Mouse (Mus musculus) ovary, postnatal 10 days (tissue): ENCODE data around the gene Ints1.

ENCODE experiments used
- DNase-seq: peaks from one replicate; pipeline ENCODE4 v3.0.0; 2022; ENCODE audit warnings: low spot score

Gene Ints1

GRCm38 (mm10) chr5:139717723-139718122, 57.8 kb downstream of the Ints1 start:
- DNase-seq = peak; percentile 27

DNA sequence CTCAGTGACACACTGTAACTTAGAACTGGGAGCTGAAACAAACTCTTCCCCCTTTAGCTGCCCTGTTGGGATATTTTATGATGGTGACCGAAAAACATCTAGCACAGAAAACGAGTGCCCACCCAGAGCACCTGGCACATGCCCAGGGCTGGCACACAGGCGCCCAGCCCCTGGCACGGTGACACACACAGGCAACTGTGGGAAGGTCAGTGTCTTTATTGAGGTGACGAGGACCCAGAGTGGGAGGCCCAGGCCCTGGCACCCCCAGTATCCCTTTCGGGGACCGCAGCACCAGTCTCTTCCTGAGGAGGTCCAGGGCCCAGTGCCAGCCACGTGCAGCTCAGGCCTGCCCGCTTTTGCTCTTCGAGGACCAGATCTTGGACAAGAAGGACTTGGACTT, 69.0 kb downstream of the Ints1 start:
- DNase-seq = no peak

DNA sequence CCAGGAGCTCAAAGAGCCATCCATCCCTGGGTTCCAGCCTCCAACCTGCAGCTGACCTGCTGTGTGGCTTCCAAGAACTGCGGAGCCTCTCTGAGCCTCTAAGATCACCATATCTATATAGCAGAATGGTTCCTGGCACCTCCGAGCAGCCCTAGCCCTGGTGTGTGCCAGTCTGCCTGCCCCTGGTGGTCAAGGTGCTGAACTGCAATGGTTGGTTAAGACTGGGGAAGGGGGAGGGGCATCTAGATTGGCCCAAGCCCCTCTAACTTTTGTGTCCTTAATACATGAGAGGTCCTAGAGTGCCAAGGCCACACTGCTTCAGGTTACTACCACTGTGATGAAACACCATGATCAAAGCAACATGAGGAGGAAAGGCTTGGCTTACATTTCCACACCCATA, 72.6 kb downstream of the Ints1 start:
- DNase-seq = no peak

- DNase-seq = no peak
These were observed 73.2 kb downstream of the Ints1 start for GRCm38 (mm10) chr5:139702236-139702635.
